Mouse (Mus musculus) frontal cortex, postnatal 10 days (tissue): ENCODE results near the gene Lcn9.
"Not testable (repeated sequence)": the region's sequence is repeated elsewhere in the genome, so short reads cannot be mapped to it uniquely, and the experiment has no call there.

Source experiments
- DNase-seq, 2 experiments: peaks; one replicate each; pipeline ENCODE4 v3.0.0; 2022; ENCODE audit warnings: low spot score in 2 of 2, mixed read lengths in 1 of 2

The Lcn9 gene

DNA sequence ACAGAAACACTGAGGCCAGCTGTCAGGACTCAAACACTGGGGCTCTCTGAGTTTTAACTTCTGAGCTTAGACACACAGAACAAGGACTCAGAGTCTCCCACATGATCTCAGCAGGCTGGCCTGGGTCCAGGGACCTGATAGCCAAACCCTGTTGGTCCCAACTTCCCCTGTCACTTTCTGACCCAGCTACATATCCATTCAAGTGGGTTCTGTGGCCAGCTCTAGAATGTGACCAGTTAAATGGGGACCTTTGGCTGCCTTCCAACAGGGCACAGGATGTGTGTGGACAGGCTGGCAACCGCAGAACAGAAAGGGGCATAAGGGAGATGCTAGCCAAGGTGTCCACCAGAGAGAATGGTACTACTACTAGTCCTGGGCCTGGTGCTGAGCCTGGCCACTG, at the start of gene Lcn9:
Gene Lcn9, plus strand, starts transcription at position 348 of the 400 bp plus-strand sequence.
- no peak for DNase-seq

GRCm38 (mm10) chr2:25773507-25773906, 49.4 kb upstream of the Lcn9 start:
- DNase-seq, result no peak

DNA sequence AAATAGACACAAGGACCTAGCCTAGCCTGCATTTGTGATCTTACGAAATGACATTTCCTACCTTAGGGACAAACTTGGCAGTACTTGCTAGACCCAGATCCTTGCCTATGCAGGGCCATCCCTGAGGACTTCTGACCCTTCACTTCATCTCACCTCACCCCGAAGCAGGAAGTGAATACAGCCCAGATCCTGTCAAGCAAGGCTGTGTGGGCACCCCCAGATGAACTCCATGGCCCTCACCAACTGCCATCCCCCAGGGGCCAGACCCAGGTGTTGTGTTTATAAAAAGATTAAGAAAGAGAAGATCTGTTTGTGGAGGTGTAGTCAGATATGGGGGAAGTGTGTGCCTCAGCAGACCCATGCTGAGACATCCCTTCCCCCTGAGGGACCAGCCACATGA, 48.3 kb upstream of the Lcn9 start:
- DNase-seq, result no peak

GRCm38 (mm10) chr2:25775991-25776390, 47.0 kb upstream of the Lcn9 start:
- no peak for DNase-seq

DNA sequence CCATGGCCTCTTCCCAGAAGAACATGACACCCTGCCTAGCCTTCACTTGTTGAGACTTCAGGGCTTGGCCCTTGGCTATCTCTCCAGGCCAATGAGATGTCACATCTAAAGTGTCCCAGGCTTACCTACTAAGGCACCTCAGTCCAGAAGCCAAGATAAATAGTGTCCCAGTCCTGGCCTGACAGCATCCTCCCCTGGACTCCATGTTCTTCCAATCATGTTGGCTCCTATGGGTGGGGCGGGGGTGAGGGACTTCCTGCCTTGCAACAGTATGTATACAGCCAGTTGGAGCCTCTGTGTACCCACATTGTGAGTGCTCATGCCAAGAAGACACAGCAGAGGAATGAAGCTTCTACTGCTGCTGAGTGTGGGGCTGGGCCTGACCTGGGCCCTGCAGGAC, 46.2 kb upstream of the Lcn9 start, which contains the start of gene Lcn11:
Gene Lcn11, plus strand, starts transcription at position 301 of the 400 bp plus-strand sequence.
- DNase-seq, result no peak

GRCm38 (mm10) chr2:25779076-25779475, 43.9 kb upstream of the Lcn9 start:
- DNase-seq, result no peak

GRCm38 (mm10) chr2:25780921-25781320, 42.0 kb upstream of the Lcn9 start:
- DNase-seq, result no peak

DNA sequence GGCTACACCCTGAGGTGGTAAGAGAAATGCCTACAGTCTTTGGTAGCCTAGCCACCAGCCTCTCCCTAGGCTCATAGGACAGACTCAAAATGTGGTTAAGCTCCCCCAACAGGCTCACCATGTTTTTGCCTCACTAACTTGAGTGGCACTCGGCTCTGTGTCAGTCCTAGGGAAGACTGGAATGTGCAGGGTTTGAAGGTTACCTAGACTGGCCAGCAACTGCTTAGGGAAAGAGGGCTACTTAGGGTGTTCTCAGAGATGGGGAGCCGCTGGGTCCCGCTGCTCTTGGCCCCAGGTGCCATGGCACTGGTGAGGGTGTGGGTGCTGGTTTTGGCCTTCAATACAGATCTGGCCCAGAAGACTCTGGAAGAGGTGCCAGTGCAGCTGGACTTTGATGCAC, 41.0 kb upstream of the Lcn9 start, which contains the start of gene Gm13539:
Gene Gm13539, plus strand, starts transcription at position 301 of the 400 bp plus-strand sequence.
- no peak for DNase-seq

DNA sequence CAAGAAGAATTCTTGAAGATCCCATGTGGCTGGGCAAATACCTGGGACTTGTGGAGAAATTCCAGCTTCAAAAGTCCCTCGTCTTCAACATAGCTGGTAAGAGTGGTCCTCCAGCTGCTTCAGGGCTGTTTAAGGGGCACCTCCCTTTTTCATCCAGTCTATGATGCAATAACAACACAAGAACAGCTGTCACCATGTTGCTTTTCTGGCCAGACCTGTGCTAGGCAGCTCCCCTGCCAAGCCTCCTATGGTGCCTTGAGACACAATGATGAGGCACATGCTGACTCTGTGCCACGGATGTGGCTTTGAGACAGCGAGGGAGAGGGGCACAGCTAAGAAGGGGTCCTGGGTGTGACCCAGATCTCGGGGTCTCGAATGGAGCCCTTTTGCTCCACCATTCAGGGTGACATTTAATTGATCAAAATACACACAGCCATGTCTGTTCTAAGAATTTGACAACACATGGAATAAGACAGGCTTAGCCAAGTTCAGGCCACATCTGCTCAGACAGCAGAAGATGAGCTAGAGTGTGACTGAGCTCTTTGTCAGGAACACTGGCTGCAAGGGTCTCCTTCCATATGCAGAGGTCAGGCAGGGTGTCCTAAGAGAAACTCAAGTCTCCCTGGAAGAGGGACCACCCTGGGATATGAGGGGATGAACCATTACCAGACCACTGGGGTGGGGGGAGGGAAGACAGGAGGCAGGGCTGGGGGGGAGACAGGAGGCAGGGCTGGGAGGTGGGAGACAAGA, 37.2 kb upstream of the Lcn9 start:
- no peak for DNase-seq

DNA sequence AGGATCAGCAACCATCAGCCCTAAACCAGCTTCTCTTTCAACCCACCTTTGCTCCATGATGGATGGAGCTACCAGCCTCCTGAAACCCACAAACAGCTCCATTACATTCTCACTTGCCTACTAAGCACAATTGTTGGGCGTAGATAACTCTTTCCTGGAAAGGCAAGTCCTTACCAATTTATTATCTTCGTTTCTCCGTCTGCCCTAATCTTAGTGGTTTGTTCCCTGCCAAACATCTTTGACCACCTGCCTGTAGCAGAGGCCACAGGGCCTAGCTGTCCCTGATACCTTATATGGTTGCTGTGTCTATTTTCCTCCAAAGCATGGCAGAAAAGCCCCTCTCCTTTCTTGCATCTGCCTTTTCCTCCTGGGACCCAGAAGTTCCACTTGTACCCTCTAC, 33.9 kb upstream of the Lcn9 start:
- no peak for DNase-seq

GRCm38 (mm10) chr2:25797635-25798034, 25.3 kb upstream of the Lcn9 start:
- no peak for DNase-seq

- no peak for DNase-seq
Measured at GRCm38 (mm10) chr2:25798065-25798464, 24.9 kb upstream of the Lcn9 start.

- no peak for DNase-seq
Measured at GRCm38 (mm10) chr2:25811711-25812110, 11.2 kb upstream of the Lcn9 start.

- no peak for DNase-seq
Measured at GRCm38 (mm10) chr2:25813364-25813763, 9.6 kb upstream of the Lcn9 start.

DNA sequence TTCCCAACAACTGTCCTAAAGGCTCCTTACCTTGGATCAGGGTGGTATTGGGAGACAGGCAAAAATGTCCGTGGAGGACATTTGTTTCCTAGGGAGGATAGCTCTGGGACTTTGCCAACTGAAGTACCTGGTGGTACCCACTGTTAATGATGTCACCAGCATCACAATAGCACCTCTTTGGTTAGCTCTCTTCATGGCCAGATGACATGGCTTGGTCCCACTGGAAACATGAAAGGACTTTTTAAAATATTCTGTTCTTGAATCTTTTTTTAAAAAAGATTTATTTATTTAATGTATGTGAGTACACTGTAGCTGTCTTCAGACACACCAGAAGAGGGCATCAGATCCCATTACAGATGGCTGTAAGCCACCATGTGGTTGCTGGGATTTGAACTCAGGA, 7.2 kb upstream of the Lcn9 start, which contains the start of gene Glt6d1:
Gene Glt6d1, minus strand, starts transcription at position 101 of the 400 bp plus-strand sequence.
- not testable (repeated sequence) for DNase-seq

DNA sequence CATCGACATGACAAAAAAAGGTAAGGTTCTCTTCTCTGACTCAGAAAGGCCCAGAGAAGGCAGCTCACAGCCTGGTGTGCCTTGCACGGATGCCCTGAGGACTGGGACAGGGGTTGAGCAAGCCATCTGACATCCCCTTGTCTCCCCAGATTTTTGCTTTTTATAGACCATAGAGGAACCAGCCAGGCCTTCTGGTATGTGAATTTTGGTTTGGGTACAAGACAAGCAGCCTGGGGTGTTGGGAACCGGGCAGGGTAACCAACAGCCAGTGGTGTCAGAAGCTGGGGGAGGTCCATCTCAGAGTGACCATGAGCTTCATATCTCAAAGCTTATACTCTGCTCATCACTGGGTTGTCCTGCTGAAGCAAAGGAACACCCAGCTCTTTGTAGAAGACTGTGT, 1.8 kb downstream of the Lcn9 start:
- no peak for DNase-seq

DNA sequence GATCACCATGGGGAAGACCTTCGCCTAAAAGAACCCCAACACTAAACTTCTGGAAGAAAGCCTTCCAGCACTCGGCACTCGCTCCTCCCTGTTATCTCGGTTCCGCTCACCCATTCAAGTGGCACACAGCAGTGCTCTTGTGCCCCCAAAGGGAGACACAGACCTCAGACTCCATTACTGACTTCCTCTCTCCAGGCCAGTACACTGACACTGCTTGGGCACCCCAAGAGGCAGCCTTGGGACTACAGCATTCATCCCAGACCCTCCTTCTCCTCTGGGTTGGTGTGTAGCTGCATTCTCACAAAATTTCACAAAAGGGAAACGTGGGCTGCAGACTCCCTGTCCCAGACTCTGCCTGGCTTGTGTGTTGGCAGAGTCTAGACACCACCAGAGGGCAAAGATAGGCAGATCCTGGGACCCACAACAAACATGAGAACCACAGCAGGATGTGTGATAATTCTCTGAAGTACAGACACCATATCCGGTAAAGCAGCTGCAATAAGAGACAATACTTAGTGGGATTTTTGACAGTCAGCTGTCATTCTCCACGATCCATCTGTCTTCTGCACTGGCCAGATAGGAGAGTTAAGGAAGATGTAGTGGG, 5.5 kb downstream of the Lcn9 start:
- DNase-seq, result no peak

GRCm38 (mm10) chr2:25830786-25831185, 7.8 kb downstream of the Lcn9 start:
- DNase-seq, result no peak

- DNase-seq, result peak in 1 of 2 experiments; percentile 72
Measured at GRCm38 (mm10) chr2:25836291-25836690, 13.3 kb downstream of the Lcn9 start.

DNA sequence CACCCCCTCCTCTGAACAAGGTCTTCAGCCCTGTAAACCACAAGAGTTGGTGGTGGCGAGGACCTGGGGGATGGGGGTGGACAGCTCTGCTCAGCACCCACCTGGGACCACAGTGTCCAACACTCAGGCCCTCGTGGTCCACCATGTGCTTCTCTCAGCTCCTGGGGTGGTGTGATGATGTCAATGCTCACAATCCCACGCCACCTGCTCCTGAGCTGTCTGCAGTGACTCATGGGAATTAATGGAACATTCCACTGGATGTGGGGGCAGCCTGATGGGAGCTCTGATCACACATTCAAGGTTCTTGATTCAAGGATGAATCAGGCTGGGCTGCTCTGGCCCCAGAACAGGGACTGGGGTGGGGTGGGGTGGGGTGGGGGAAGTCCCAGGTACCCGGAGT, 19.2 kb downstream of the Lcn9 start:
- no peak for DNase-seq

DNA sequence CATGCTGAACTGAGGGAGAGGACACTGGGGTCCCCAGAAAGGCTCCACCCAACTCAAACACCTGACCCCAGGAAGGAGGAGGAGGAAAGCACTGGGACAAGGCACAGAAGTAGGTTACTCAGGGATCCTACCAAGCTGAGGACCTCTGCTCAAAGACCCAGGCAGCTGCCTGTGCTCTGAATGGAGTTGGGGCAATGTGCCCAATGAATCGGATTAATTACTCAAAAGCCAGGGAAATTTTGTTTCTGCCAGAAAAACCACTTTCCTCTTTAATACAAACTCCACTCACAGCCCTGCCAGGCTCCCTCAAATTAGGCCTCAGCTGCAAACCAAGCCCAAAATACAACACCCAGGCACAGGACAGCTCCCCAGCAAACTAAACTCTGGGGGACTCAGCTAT, 19.8 kb downstream of the Lcn9 start:
- DNase-seq, result no peak

DNA sequence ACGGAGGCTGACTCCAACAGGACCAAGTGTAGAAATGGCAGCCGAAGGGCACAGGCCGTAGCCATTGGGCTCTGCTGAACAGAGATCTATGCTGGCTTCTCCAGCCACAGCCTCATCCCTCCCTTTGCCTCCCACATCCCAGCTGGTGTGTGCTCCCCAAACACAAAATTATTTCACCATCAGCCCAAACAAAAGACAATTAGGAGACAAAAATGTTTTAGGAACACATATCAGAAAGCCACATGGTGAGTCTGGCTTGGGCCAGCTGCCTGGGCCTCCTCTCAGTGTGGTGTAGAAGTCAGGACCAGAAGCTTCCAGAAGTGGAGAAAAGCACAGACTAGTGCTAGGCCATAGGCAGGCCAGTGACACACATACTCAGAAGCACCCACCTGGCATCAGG, 21.1 kb downstream of the Lcn9 start:
- DNase-seq, result no peak

DNA sequence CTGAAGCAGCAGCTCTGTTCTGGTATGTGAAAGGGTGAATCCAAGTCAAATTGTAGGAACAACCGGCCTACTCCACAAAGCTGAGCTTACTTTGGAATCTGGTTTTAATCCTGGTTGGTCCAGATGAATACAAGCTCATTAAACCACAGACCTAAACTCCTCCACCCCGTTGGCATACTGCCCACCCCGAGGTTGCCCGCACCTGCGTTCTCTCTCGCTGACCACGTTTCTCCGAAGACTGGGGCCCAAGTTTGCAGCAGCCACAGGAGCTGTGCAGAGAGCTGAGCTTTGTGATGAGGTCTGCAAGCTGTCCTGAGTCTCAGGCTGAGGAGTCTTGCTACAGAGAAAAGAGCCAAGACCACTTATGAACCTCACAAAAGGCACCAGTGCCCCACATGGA, 23.6 kb downstream of the Lcn9 start:
- DNase-seq, result no peak
